Mouse (Mus musculus) CH12.LX (cell line): ENCODE data around the gene Mvk.

Experiments
- CHD1 ChIP-seq: IDR thresholded peaks from 2 replicates; pipeline ENCODE4 v1.6.1; 2012; ENCODE audit warnings: low read depth, low read length, improper control_type of control experiment, inconsistent platforms
- CTCF ChIP-seq, 2 experiments: IDR thresholded peaks in 1 of 2; conservative IDR thresholded peaks in 1 of 2; 2 replicates each; pipeline ENCODE4 v1.5.1; 2011 to 2012; ENCODE audit warnings: low read depth in 2 of 2, low read length in 2 of 2, improper control_type of control experiment in 1 of 2, inconsistent platforms in 1 of 2, mild to moderate bottlenecking in 1 of 2, moderate library complexity in 1 of 2
- ELF1 ChIP-seq: IDR thresholded peaks from 2 replicates; pipeline ENCODE4 v1.6.1; 2014; ENCODE audit warnings: low read depth, mild to moderate bottlenecking, inconsistent platforms, low read length, improper control_type of control experiment
- EP300 ChIP-seq: IDR thresholded peaks from 2 replicates; pipeline ENCODE4 v1.6.1; 2011; ENCODE audit warnings: low read length, improper control_type of control experiment
- HCFC1 ChIP-seq: IDR thresholded peaks from 2 replicates; pipeline ENCODE4 v1.6.1; 2012; ENCODE audit warnings: low read depth, mild to moderate bottlenecking, inconsistent platforms, low read length, improper control_type of control experiment
- KAT2A ChIP-seq: IDR thresholded peaks from 2 replicates; pipeline ENCODE4 v1.6.1; 2012; ENCODE audit warnings: low read length, improper control_type of control experiment, inconsistent platforms; ENCODE audit not compliant: insufficient replicate concordance
- NELFE ChIP-seq: IDR thresholded peaks from 2 replicates; pipeline ENCODE4 v1.6.1; 2011; ENCODE audit warnings: low read depth, low read length, improper control_type of control experiment
- NRF1 ChIP-seq: IDR thresholded peaks from 2 replicates; pipeline ENCODE4 v1.6.1; 2014; ENCODE audit warnings: low read depth, mild to moderate bottlenecking, inconsistent platforms, low read length, improper control_type of control experiment, moderate library complexity
- POLR2A ChIP-seq: IDR thresholded peaks from 2 replicates; pipeline ENCODE4 v1.6.1; 2011; ENCODE audit warnings: low read depth, mild to moderate bottlenecking, improper control_type of control experiment, low read length
- SIN3A ChIP-seq: IDR thresholded peaks from 2 replicates; pipeline ENCODE4 v1.6.1; 2012; ENCODE audit warnings: low read length, improper control_type of control experiment, inconsistent platforms
- USF1 ChIP-seq: IDR thresholded peaks from 2 replicates; pipeline ENCODE4 v1.6.1; 2014; ENCODE audit warnings: low read depth, mild to moderate bottlenecking, inconsistent platforms, low read length, improper control_type of control experiment
- ZC3H11A ChIP-seq: IDR thresholded peaks from 2 replicates; pipeline ENCODE4 v1.6.1; 2012; ENCODE audit warnings: low read depth, mild to moderate bottlenecking, inconsistent platforms, low read length, improper control_type of control experiment
- ZMIZ1 ChIP-seq: IDR thresholded peaks from 2 replicates; pipeline ENCODE4 v1.6.1; 2012; ENCODE audit warnings: low read depth, mild to moderate bottlenecking, inconsistent platforms, low read length, improper control_type of control experiment

GRCm38 (mm10) chr5:114415606-114416005 lies 28.5 kb upstream of the Mvk start:
- TF ChIP-seq USF1, result no peak
- no peak for TF ChIP-seq SIN3A
- TF ChIP-seq CHD1, result no peak
- TF ChIP-seq CTCF (conservative IDR thresholded peaks at IDR 0.05 in 1 of 2, IDR thresholded peaks at IDR 0.05 in 1 of 2; ENCODE audit: low read depth in 2 of 2, low read length in 2 of 2), result no peak
- no peak for TF ChIP-seq POLR2A
- TF ChIP-seq NRF1, result no peak
- TF ChIP-seq KAT2A, result no peak
- no peak for TF ChIP-seq EP300
- TF ChIP-seq HCFC1, result no peak
- no peak for TF ChIP-seq NELFE
- TF ChIP-seq ZMIZ1, result no peak
- no peak for TF ChIP-seq ZC3H11A
- TF ChIP-seq ELF1, result no peak
